Mouse (Mus musculus) liver, embryonic 12.5 days (tissue): ENCODE measurements at regions not wholly inside any gene's neighbourhood (a gene's known extent, or its start where the extent isn't known, plus 50 kb on each side); places are given as distances from the start of the nearest gene placed in this dataset.

Experiments used
- ATAC-seq: fragments of 200-750 bp; cut with Nextera tagmentation; 2 replicates; pipeline ENCODE4 v1.8.0; 2017; ENCODE audit warnings: moderate number of reproducible peaks, mild to moderate bottlenecking, moderate library complexity
- H3K27ac ChIP-seq: fragments of 300-500 bp; sonication (generic); 2 replicates; pipeline ENCODE4 v1.5.1; 2016; ENCODE audit warnings: mild to moderate bottlenecking
- H3K27me3 ChIP-seq: fragments of 300-500 bp; sonication (generic); replicated peaks from 2 replicates; pipeline ENCODE4 v1.6.1; 2016; ENCODE audit warnings: mild to moderate bottlenecking, moderate library complexity
- H3K36me3 ChIP-seq: fragments of 300-500 bp; sonication (generic); 2 replicates; pipeline ENCODE4 v1.6.1; 2016; ENCODE audit warnings: mild to moderate bottlenecking, moderate library complexity
- H3K4me1 ChIP-seq: fragments of 300-500 bp; sonication (generic); 2 replicates; pipeline ENCODE4 v1.6.1; 2016
- H3K4me2 ChIP-seq: fragments of 300-500 bp; sonication (generic); 2 replicates; pipeline ENCODE4 v1.6.1; 2016; ENCODE audit warnings: mild to moderate bottlenecking, moderate library complexity
- H3K4me3 ChIP-seq: fragments of 300-500 bp; sonication (generic); 2 replicates; pipeline ENCODE4 v1.5.1; 2016; ENCODE audit warnings: mild to moderate bottlenecking, moderate library complexity
- H3K9ac ChIP-seq: fragments of 300-500 bp; sonication (generic); 2 replicates; pipeline ENCODE4 v1.6.1; 2016; ENCODE audit warnings: mild to moderate bottlenecking, moderate library complexity
- H3K9me3 ChIP-seq: fragments of 300-500 bp; sonication (generic); replicated peaks from 2 replicates; pipeline ENCODE4 v1.6.1; 2016; ENCODE audit warnings: mild to moderate bottlenecking, moderate library complexity
- WGBS: fragments of 180-500 bp; shearing (Covaris S2); methylation state at CpG from one replicate; pipeline ENCODE4 v1.1.7; 2016; ENCODE audit not compliant: insufficient replicate concordance; 5-methylcytosine and 5-hydroxymethylcytosine counted together

DNA sequence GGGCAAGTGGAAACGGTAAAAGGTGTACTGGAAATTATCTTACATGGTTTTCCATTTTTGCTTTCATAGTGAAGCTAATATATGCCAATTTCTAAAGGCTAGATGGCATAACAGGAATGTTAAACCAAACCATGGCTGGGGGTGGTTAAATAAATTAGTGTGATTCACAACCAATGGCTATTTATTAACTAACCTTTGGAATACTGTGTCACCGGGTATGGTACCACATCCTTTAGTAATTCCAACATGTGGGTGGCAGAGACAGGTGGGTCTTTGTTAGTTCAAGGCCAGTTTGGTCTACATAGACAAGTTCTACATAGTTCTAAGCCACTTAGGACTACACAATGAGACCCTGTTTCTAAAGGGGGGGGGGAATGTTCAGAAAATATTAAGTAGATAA is 179.8 kb upstream of the Plxnc1 start:
- Histone ChIP-seq H3K36me3 (no peaks in the 10 kb centered on the region), H3K9ac (no peak overlapping the region), H3K9me3 (no peaks in the 10 kb centered on the region), H3K4me1 (no peaks in the 10 kb centered on the region), H3K27me3 (no peaks in the 10 kb centered on the region), H3K27ac (no peak overlapping the region), H3K4me3 (no peak overlapping the region), H3K4me2 (no peak overlapping the region)
- 71% methylated on average over 2 of the region's 2 CpGs for WGBS
- no peak for ATAC-seq

DNA sequence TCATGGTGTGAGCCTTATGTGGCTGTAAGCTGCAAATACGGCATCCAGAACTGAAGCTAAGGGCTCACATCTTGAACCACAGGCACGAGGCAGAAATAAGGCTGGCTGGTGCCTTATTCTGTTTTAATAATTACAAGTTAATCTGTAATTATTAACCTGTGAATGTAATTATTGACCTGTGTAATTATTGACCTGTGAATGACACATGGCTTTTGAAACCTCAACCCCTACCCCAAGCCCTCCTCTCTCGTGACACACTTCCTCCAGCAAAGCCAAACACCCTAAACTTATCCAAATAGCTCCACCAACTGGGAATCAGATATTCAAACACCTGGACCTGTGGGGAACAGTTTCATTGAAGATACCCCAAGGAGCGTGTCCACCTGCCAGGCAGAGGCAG is 175.4 kb upstream of the Plxnc1 start:
- Histone ChIP-seq H3K27me3 (no peaks in the 10 kb centered on the region), H3K27ac (no peak overlapping the region), H3K4me2 (no peak overlapping the region), H3K9ac (no peak overlapping the region), H3K4me3 (no peak overlapping the region), H3K4me1 (no peaks in the 10 kb centered on the region), H3K36me3 (no peaks in the 10 kb centered on the region), H3K9me3 (no peaks in the 10 kb centered on the region)
- no peak for ATAC-seq
- whole genome bisulfite sequencing, result 61% methylated on average over 4 of the region's 4 CpGs

GRCm38 (mm10) chr10:95118786-95119351 is 174.2 kb upstream of the Plxnc1 start:
- no peaks in the 10 kb centered on the region for H3K36me3 ChIP-seq
- H3K27me3 ChIP-seq, result no peaks in the 10 kb centered on the region
- 57% methylated on average over 8 of the region's 8 CpGs for WGBS
- H3K9me3 ChIP-seq, result no peaks in the 10 kb centered on the region
- H3K4me2 ChIP-seq, result no peak overlapping the region
- no peak for ATAC-seq
- no peaks in the 10 kb centered on the region for H3K4me1 ChIP-seq
- H3K9ac ChIP-seq, result no peak overlapping the region
- H3K27ac ChIP-seq, result no peak overlapping the region
- no peak overlapping the region for H3K4me3 ChIP-seq

DNA sequence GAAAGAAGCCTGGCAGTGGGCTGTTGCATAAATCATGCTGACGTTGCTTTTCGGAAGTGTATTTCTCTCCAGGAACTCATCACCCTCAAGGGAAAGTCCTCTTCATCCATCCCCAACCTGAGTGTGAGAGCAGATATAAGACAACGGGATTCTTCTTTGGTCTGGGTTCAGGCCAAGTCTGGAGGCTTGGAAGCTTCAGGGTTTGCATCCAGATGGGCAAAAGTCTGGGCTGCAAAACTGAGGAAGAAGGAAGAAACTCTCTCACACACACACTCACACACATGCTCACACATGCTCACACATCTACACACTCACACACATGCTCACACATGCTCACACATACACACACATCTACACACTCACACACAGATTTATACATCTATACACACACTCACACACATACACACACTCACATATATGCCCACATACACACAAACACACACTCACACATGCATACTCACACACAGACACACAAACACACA is 173.1 kb upstream of the Plxnc1 start:
- H3K9me3 ChIP-seq, result no peaks in the 10 kb centered on the region
- ATAC-seq, result no peak
- no peak overlapping the region for H3K4me3 ChIP-seq
- WGBS, result 59% methylated on average over 3 of the region's 3 CpGs
- no peaks in the 10 kb centered on the region for H3K36me3 ChIP-seq
- no peaks in the 10 kb centered on the region for H3K4me1 ChIP-seq
- H3K27me3 ChIP-seq, result no peaks in the 10 kb centered on the region
- H3K9ac ChIP-seq, result no peak overlapping the region
- H3K27ac ChIP-seq, result peak overlapping the region; percentile 36; the same call in 1 of the 2 replicates
- no peak overlapping the region for H3K4me2 ChIP-seq

- WGBS, result 61% methylated on average over 6 of the region's 6 CpGs
- H3K4me2 ChIP-seq, result no peak overlapping the region
- H3K27ac ChIP-seq, result no peak overlapping the region
- no peaks in the 10 kb centered on the region for H3K4me1 ChIP-seq
- no peaks in the 10 kb centered on the region for H3K36me3 ChIP-seq
- H3K9ac ChIP-seq, result no peak overlapping the region
- H3K9me3 ChIP-seq, result no peaks in the 10 kb centered on the region
- no peak for ATAC-seq
- no peaks in the 10 kb centered on the region for H3K27me3 ChIP-seq
- no peak overlapping the region for H3K4me3 ChIP-seq
Measured at GRCm38 (mm10) chr10:95117041-95117730, 172.6 kb upstream of the Plxnc1 start.

DNA sequence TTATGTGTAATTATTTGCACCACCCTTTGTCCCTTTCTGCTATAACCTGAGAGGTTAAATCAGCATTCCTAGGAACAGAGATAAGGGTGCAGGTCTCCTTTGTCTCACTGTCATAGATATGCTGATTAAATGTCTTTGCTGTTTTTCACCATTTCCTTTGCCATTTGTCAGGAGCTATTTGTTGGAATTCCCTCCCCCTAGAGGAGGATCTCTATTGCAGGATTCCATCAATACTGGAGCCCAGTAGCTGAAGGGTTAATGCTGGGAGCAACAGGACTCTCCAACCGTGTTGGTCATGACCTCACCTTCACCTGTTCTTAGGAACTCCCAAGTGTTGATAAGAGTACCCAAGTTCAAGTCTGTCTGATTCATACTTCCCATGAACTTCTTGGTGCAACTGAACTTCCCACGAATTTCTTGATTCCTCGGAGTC is 172.0 kb upstream of the Plxnc1 start:
- no peaks in the 10 kb centered on the region for H3K27me3 ChIP-seq
- ATAC-seq, result no peak
- no peaks in the 10 kb centered on the region for H3K4me1 ChIP-seq
- H3K9me3 ChIP-seq, result no peaks in the 10 kb centered on the region
- H3K9ac ChIP-seq, result no peak overlapping the region
- H3K27ac ChIP-seq, result no peak overlapping the region
- H3K4me2 ChIP-seq, result no peak overlapping the region
- H3K36me3 ChIP-seq, result no peaks in the 10 kb centered on the region
- H3K4me3 ChIP-seq, result no peak overlapping the region
- 46% methylated on average over 3 of the region's 3 CpGs for WGBS

GRCm38 (mm10) chr10:95112837-95113388 is 168.3 kb upstream of the Plxnc1 start:
- 62% methylated on average over 9 of the region's 9 CpGs for WGBS
- Histone ChIP-seq H3K27me3 (0 out of 2 replicates have a peak, but pooled peaks cover 2% of the 10 kb centered on the region), H3K9ac (no peak overlapping the region), H3K4me2 (no peak overlapping the region), H3K4me3 (no peak overlapping the region), H3K36me3 (no peaks in the 10 kb centered on the region), H3K27ac (no peak overlapping the region), H3K9me3 (no peaks in the 10 kb centered on the region), H3K4me1 (no peaks in the 10 kb centered on the region)
- no peak for ATAC-seq

- no peaks in the 10 kb centered on the region for H3K36me3 ChIP-seq
- 0 out of 2 replicates have a peak, but pooled peaks cover 2% of the 10 kb centered on the region for H3K27me3 ChIP-seq
- no peaks in the 10 kb centered on the region for H3K4me1 ChIP-seq
- H3K27ac ChIP-seq, result no peak overlapping the region
- no peak overlapping the region for H3K4me3 ChIP-seq
- ATAC-seq, result no peak
- 64% methylated on average over 14 of the region's 14 CpGs for WGBS
- no peak overlapping the region for H3K4me2 ChIP-seq
- no peaks in the 10 kb centered on the region for H3K9me3 ChIP-seq
- no peak overlapping the region for H3K9ac ChIP-seq
Measured at GRCm38 (mm10) chr10:95112231-95112774, 167.7 kb upstream of the Plxnc1 start.

DNA sequence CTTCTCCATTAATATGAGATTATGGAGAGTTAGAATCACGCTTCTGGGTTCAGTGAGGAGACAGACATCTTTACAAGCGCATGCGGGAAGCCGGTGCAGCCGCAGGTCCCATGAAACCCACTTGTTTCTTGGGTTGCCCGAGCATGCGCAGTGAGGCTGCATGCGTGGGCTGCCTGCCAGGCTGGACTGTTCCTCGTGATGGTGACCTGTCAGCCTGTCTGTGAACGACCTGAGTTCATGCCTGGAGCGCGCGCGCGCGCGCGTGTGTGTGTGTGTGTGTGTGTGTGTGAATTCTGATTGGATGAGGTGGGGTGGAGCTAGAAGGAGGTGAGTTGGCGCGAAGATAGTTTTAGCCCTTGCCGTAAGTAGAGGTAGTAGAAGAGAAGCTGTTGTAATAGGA is 166.2 kb upstream of the Plxnc1 start:
- no peak overlapping the region for H3K4me3 ChIP-seq
- no peak overlapping the region for H3K4me2 ChIP-seq
- H3K27ac ChIP-seq, result no peak overlapping the region
- ATAC-seq, result no peak
- no peaks in the 10 kb centered on the region for H3K4me1 ChIP-seq
- no peaks in the 10 kb centered on the region for H3K36me3 ChIP-seq
- 85% methylated on average over 21 of the region's 21 CpGs for WGBS
- H3K9ac ChIP-seq, result no peak overlapping the region
- H3K9me3 ChIP-seq, result no peaks in the 10 kb centered on the region
- 0 out of 2 replicates have a peak, but pooled peaks cover 2% of the 10 kb centered on the region for H3K27me3 ChIP-seq

DNA sequence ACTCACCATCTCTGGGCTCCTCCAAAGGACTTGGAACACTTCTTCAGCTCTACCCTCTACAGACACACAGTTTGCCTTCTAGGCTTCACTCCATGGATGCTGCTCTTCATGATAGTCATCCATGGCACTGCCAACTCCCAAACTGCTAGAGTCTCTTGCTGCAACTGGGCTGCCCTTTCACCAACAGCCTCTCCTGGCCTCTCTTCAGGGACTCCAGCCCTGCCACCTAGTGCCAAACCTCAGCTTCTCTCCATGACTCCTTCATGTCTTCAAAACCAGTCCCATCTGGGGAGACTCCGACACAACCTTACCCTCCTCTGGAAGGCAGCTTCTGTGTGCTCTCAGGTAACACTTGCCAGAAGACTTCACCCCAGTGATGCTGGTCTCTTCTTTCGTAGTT is 164.9 kb upstream of the Plxnc1 start:
- Histone ChIP-seq H3K9ac (no peak overlapping the region), H3K9me3 (no peaks in the 10 kb centered on the region), H3K4me1 (no peaks in the 10 kb centered on the region), H3K4me2 (no peak overlapping the region), H3K4me3 (no peak overlapping the region), H3K27ac (no peak overlapping the region), H3K27me3 (0 out of 2 replicates have a peak, but pooled peaks cover 2% of the 10 kb centered on the region), H3K36me3 (no peaks in the 10 kb centered on the region)
- 52% methylated on average over 2 of the region's 2 CpGs for WGBS
- no peak for ATAC-seq

DNA sequence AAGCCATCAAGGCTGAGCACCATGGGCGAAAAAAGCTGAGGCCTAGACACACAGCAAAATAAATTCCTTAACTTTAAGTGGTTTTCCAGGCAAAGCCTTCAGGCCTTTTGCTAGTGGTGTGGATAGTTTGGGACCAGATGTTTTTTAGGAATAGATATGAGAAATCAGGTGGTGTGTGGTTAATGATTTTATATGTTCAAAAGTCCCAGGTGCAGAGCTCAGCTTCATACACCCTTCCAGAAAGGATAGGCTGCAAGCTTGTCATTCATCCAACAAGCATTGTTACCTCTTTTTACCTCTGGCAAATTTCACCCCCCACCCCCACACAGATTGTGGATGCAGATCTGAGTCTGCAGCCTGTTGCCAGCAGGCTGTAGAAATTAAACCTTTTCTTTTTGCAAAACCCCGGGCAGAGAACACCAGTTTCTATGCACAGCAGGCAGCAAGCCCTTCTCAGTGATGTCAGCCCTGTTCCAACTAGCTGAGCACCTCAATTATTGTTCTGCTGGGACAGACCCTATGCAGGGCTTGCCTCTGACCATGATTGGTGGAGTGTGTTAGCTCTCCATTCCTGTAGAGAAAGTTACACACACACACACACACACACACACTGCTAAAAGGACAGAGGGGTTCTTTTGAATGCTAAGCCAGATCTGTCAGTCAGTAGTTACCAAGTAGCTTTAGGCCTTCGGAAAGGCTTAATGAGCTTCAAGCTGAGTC is 163.1 kb upstream of the Plxnc1 start:
- Histone ChIP-seq H3K27me3 (0 out of 2 replicates have a peak, but pooled peaks cover 2% of the 10 kb centered on the region), H3K9ac (no peak overlapping the region), H3K27ac (no peak overlapping the region), H3K4me2 (no peak overlapping the region), H3K4me3 (no peak overlapping the region), H3K9me3 (no peaks in the 10 kb centered on the region), H3K4me1 (no peaks in the 10 kb centered on the region), H3K36me3 (no peaks in the 10 kb centered on the region)
- 54% methylated on average over 3 of the region's 3 CpGs for WGBS
- no peak for ATAC-seq

GRCm38 (mm10) chr10:95103808-95104207 is 159.2 kb upstream of the Plxnc1 start:
- no peaks in the 10 kb centered on the region for H3K4me1 ChIP-seq
- H3K27ac ChIP-seq, result no peak overlapping the region
- no peaks in the 10 kb centered on the region for H3K9me3 ChIP-seq
- ATAC-seq, result no peak
- H3K27me3 ChIP-seq, result 0 out of 2 replicates have a peak, but pooled peaks cover under 1% of the 10 kb centered on the region
- no peak overlapping the region for H3K4me2 ChIP-seq
- H3K4me3 ChIP-seq, result no peak overlapping the region
- no peaks in the 10 kb centered on the region for H3K36me3 ChIP-seq
- H3K9ac ChIP-seq, result no peak overlapping the region
